Mouse (Mus musculus): ENCODE data around the gene Adcy2. TPM values are rescaled to one million over a fixed set of nuclear protein-coding genes. Genes with fewer than 3 reads are reported as not detected.

The Adcy2 gene
- polyA plus RNA-seq, 1 experiment, result 2.7 TPM

GRCm38 (mm10) chr13:68597667-68598066 is 401.7 kb downstream of the Adcy2 start:
- H3K4me3 ChIP-seq (ENCODE audit: control insufficient read depth, low read depth, low read length), result peak overlapping the region; percentile 86
- TF ChIP-seq CTCF (IDR thresholded peaks at IDR 0.05; ENCODE audit: control insufficient read depth, insufficient read depth, insufficient replicate concordance, low read depth, low read length) (no peak), POLR2A (IDR thresholded peaks at IDR 0.05; ENCODE audit: control insufficient read depth, low read depth, low read length) (no peak)
- H3K36me3 ChIP-seq (ENCODE audit: control insufficient read depth, insufficient read depth, low read length), result no peaks in the 10 kb centered on the region
- peaks cover 7% of the 10 kb centered on the region for H3K4me1 ChIP-seq (ENCODE audit: control insufficient read depth, insufficient read depth, low read length)
- no peak overlapping the region for H3K27ac ChIP-seq (ENCODE audit: control insufficient read depth, insufficient read depth, low read depth, low read length)
- no peaks in the 10 kb centered on the region for H3K27me3 ChIP-seq (ENCODE audit: control insufficient read depth, insufficient read depth, low read length)

- H3K4me1 ChIP-seq (ENCODE audit: control insufficient read depth, insufficient read depth, low read length), result peaks cover 7% of the 10 kb centered on the region
- H3K27me3 ChIP-seq (ENCODE audit: control insufficient read depth, insufficient read depth, low read length), result no peaks in the 10 kb centered on the region
- no peak for TF ChIP-seq CTCF (IDR thresholded peaks at IDR 0.05; ENCODE audit: control insufficient read depth, insufficient read depth, insufficient replicate concordance, low read depth, low read length)
- TF ChIP-seq POLR2A (IDR thresholded peaks at IDR 0.05; ENCODE audit: control insufficient read depth, low read depth, low read length), result peak; percentile 82; the same call in 1 of the 2 replicates
- peak within 1 kb of the TSS; percentile 86 for H3K4me3 ChIP-seq (ENCODE audit: control insufficient read depth, low read depth, low read length)
- no peaks in the 10 kb centered on the region for H3K36me3 ChIP-seq (ENCODE audit: control insufficient read depth, insufficient read depth, low read length)
- no peak within 1 kb of the TSS for H3K27ac ChIP-seq (ENCODE audit: control insufficient read depth, insufficient read depth, low read depth, low read length)
Measured at GRCm38 (mm10) chr13:68597199-68597598, 402.1 kb downstream of the Adcy2 start, which contains the start of gene 1700001L19Rik. TSS of gene 1700001L19Rik (plus strand) at chr13:68597421.

DNA sequence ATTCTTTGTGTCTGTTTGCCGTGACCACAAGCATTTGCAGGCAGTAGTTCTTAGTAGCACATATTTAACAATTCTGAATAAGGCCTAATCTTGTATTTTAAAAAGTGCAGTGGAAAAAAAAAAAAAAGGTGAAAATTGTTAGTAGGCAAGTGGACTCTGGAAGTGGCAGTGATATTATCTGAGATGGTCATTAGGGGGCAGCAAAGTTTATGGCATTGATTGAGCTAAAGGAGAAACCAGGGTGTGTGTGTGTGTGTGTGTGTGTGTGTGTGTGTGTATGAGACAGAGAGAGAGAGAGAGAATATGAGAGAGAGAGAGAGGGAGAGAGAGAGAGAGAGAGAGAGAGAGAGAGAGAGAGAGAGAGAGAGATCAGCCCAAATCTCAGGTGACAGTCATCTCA is 405.5 kb downstream of the Adcy2 start:
- Histone ChIP-seq H3K4me3 (ENCODE audit: control insufficient read depth, low read depth, low read length) (no peak overlapping the region), H3K27me3 (ENCODE audit: control insufficient read depth, insufficient read depth, low read length) (no peaks in the 10 kb centered on the region), H3K4me1 (ENCODE audit: control insufficient read depth, insufficient read depth, low read length) (peaks cover 7% of the 10 kb centered on the region), H3K36me3 (ENCODE audit: control insufficient read depth, insufficient read depth, low read length) (no peaks in the 10 kb centered on the region), H3K27ac (ENCODE audit: control insufficient read depth, insufficient read depth, low read depth, low read length) (no peak overlapping the region)
- TF ChIP-seq POLR2A (IDR thresholded peaks at IDR 0.05; ENCODE audit: control insufficient read depth, low read depth, low read length), result no peak
- no peak for TF ChIP-seq CTCF (IDR thresholded peaks at IDR 0.05; ENCODE audit: control insufficient read depth, insufficient read depth, insufficient replicate concordance, low read depth, low read length)

GRCm38 (mm10) chr13:68588352-68588751 is 411.0 kb downstream of the Adcy2 start:
- Histone ChIP-seq H3K27ac (ENCODE audit: control insufficient read depth, insufficient read depth, low read depth, low read length) (no peak overlapping the region), H3K36me3 (ENCODE audit: control insufficient read depth, insufficient read depth, low read length) (no peaks in the 10 kb centered on the region; the same call in 1 of the 2 replicates), H3K4me1 (ENCODE audit: control insufficient read depth, insufficient read depth, low read length) (no peaks in the 10 kb centered on the region), H3K27me3 (ENCODE audit: control insufficient read depth, insufficient read depth, low read length) (no peaks in the 10 kb centered on the region), H3K4me3 (ENCODE audit: control insufficient read depth, low read depth, low read length) (no peak overlapping the region)
- TF ChIP-seq POLR2A (IDR thresholded peaks at IDR 0.05; ENCODE audit: control insufficient read depth, low read depth, low read length) (no peak), CTCF (IDR thresholded peaks at IDR 0.05; ENCODE audit: control insufficient read depth, insufficient read depth, insufficient replicate concordance, low read depth, low read length) (no peak)

DNA sequence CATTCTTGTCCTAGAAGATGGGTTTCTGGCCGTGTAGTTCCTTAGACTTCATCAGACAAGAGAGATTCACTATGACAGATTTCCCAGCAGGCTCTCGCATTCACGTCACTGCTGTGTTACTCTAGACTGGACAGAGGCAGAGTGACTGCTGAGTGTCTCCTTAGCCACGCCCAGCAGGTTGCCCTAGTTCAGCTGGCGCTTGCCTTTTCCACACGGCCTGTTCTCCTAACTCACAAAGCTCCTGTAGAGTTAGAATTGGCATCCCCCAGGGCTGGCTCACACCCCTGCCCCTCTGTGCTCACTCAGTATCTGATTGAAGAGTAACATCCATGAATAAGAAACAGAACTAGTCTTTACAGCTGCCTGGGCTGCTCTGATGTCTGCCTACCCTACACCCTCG is 413.9 kb downstream of the Adcy2 start:
- Histone ChIP-seq H3K4me3 (ENCODE audit: control insufficient read depth, low read depth, low read length) (no peak overlapping the region), H3K27me3 (ENCODE audit: control insufficient read depth, insufficient read depth, low read length) (no peaks in the 10 kb centered on the region), H3K27ac (ENCODE audit: control insufficient read depth, insufficient read depth, low read depth, low read length) (no peak overlapping the region), H3K36me3 (ENCODE audit: control insufficient read depth, insufficient read depth, low read length) (no peaks in the 10 kb centered on the region; the same call in 1 of the 2 replicates), H3K4me1 (ENCODE audit: control insufficient read depth, insufficient read depth, low read length) (no peaks in the 10 kb centered on the region; the same call in 1 of the 2 replicates)
- TF ChIP-seq POLR2A (IDR thresholded peaks at IDR 0.05; ENCODE audit: control insufficient read depth, low read depth, low read length) (no peak), CTCF (IDR thresholded peaks at IDR 0.05; ENCODE audit: control insufficient read depth, insufficient read depth, insufficient replicate concordance, low read depth, low read length) (no peak)

- Histone ChIP-seq H3K4me3 (ENCODE audit: control insufficient read depth, low read depth, low read length) (no peak overlapping the region), H3K27ac (ENCODE audit: control insufficient read depth, insufficient read depth, low read depth, low read length) (no peak overlapping the region), H3K36me3 (ENCODE audit: control insufficient read depth, insufficient read depth, low read length) (peaks cover 1% of the 10 kb centered on the region), H3K27me3 (ENCODE audit: control insufficient read depth, insufficient read depth, low read length) (no peaks in the 10 kb centered on the region), H3K4me1 (ENCODE audit: control insufficient read depth, insufficient read depth, low read length) (no peaks in the 10 kb centered on the region; the same call in 1 of the 2 replicates)
- TF ChIP-seq POLR2A (IDR thresholded peaks at IDR 0.05; ENCODE audit: control insufficient read depth, low read depth, low read length) (no peak), CTCF (IDR thresholded peaks at IDR 0.05; ENCODE audit: control insufficient read depth, insufficient read depth, insufficient replicate concordance, low read depth, low read length) (no peak)
Measured at GRCm38 (mm10) chr13:68583961-68584360, 415.4 kb downstream of the Adcy2 start.

DNA sequence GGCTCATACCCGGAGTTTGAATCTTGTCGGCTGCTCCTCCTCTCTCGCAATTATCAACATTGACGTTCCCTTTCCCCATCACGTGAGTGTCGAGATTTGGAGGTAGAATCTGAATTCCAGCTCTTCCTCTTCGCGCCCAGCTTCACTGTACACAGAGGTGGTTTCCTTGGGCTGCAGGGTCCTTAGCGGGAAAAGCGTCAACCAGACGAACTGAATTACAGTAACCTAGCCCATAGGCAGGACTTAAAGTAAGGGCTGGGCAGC is 416.9 kb downstream of the Adcy2 start:
- peak overlapping the region; percentile 94 for H3K4me3 ChIP-seq (ENCODE audit: control insufficient read depth, low read depth, low read length)
- H3K4me1 ChIP-seq (ENCODE audit: control insufficient read depth, insufficient read depth, low read length), result no peaks in the 10 kb centered on the region; the same call in 1 of the 2 replicates
- peak overlapping the region; percentile 78 for H3K27ac ChIP-seq (ENCODE audit: control insufficient read depth, insufficient read depth, low read depth, low read length)
- peaks cover 1% of the 10 kb centered on the region for H3K36me3 ChIP-seq (ENCODE audit: control insufficient read depth, insufficient read depth, low read length)
- H3K27me3 ChIP-seq (ENCODE audit: control insufficient read depth, insufficient read depth, low read length), result no peaks in the 10 kb centered on the region
- no peak for TF ChIP-seq POLR2A (IDR thresholded peaks at IDR 0.05; ENCODE audit: control insufficient read depth, low read depth, low read length)
- no peak for TF ChIP-seq CTCF (IDR thresholded peaks at IDR 0.05; ENCODE audit: control insufficient read depth, insufficient read depth, insufficient replicate concordance, low read depth, low read length)
